Mouse (Mus musculus) kidney, postnatal 4 days (tissue): ENCODE measurements around the gene Zfand2a.

Experiments
- DNase-seq, 2 experiments: peaks; one replicate each; pipeline ENCODE4 v3.0.0; 2021; ENCODE audit warnings: mixed read lengths in 2 of 2

Gene Zfand2a

DNA sequence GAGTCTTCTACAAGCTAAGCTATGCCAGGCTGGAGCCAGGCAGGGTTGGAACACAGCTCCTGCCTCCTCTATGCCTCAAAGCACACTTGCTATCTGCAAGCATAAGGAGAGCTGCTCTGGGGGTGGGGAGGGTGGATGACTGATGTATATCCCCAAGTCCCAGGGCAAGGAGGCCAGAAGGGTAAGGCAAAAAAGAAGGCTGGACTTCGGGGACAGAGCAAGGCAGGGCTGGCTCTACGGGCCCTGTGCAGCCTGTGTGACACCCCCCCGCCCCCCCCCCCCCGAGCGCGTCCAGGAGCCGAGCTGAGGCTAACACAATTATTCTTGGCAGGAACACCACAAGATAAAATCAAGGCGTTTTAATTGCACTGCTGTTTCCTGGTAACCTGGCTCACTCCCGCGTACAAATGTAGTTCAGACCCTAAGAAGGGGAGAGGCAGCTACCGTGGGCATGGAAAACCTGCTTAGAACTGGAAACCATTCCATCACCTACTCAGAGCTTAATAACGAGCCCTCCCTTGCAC lies 54.5 kb downstream of the Zfand2a start:
- no peak for DNase-seq

DNA sequence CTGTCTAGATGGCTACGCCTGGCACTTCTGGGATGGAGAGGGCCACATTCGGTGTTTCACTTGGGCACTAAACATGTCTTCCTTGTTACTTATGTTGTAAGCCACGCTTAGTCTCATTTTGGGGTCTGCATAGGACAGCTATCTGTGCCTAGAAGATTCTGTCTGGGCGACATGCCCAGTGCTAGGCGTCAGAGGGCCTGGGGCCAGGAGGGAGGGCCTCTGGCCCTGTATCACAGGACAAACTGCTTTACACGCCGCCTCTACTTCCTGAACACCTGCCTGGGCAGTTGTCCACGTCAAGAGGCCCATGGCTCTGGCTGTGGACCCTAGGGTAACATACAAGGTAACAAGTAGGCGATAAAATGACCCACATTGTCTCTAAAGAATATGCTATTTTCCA lies 56.4 kb downstream of the Zfand2a start:
- DNase-seq, result no peak

DNA sequence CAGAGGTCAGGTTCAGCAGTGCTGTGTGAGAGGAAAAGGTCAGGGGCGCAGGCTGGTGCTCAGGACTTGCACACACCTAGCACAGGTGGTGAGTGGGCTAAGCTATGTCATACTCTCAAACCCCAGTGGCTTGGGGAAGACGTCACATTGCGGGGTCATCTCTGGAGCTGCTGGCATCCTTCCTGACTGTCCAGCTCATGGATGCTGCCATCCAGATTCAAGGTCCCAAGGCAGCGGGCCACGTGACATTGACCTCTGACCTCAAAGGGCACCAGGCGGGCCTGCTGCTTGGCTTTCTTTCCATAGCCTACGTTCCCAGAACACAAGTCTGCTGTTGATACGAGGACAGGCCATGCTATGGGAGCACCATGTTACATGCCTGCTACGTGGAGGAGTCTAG lies 57.3 kb downstream of the Zfand2a start:
- DNase-seq, result no peak

DNA sequence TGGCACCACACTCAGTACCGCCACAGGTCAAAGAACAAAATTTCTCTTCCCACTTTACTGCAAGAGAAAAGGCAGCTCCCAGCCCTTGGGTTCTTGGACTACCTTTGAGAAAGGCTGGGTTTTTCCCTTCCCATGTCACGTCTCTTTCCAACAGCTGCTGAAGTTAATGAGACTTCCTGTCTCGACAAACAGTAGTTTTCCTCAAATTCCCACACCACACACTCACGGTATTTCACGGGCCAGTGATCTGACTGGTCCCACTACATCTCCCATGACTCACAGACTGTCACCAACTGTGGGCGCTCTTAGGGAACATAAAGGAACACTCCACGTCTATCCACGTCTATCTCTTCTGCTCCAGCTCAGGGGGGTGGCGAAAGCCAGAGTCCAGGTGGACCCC lies 59.2 kb downstream of the Zfand2a start:
- DNase-seq, result no peak

DNA sequence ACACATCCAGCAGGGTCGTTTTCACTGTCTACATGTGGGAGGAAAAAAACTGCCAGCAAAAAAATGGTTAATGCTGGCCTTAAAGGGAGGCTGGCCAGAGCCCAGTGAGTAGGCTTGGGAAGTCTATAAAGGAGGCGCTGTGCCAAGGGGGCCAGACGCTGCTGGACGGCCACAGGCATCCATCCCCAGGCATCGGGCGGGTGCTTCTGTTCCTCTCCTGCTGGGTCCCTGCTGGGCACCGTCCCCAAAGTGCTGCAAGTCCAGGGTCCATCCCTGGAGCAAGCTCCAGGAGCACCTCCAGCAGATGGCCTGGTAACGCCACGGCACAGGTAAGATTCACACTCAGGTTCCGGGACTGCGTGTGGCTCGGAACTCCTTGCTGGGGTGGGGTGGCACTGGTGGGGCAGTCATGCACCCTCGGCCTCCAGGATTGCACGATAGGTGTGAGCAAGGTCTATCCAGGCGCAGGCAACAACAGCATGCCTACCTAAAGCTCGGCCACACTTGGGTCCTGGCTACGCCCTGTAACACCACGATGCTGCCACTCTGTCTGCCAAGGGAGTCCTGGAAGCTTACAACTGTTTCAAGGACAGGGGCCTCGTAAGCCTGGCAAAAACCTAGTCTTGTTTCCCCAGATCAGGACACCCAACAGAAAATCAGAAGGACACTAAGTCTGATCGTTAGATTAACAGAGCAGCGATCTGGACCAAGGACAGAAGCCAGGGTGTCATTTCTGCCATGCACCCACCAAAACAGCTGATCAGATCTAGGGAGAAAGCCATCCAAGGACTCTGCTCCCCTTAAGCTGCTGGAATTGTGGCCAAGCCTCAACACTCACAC lies 61.1 kb downstream of the Zfand2a start, which contains the start of gene Gper1:
Gene Gper1, plus strand, starts transcription at position 126 of the 840 bp plus-strand sequence.
- peak; percentile 75 to 84 for DNase-seq
